ENCODE assay signal across 10 mouse cellular contexts in genomic region chr4:114843097-114843721, GRCm38 (mm10). TPM values are rescaled to one million over a fixed set of nuclear protein-coding genes. Genes with fewer than 3 reads are reported as not detected.
DNase-seq lines count a peak whose midpoint lies in the region; ATAC-seq and TF ChIP-seq lines count a peak whose summit lies in the region.
"Had no signal": no experiment of that assay in that cellular context is flagged by ENCODE, and none has a peak within 500 bp of the region (broad histone marks: within the 10 kb centered on the region; RNA-seq: fewer than 3 reads in every experiment).

No protein-coding gene starts in this region.

- DNase-seq in heart, adult 11 months, result no peak
- DNase-seq in embryo, embryonic 10 days (ENCODE audit: low spot score), result peak; percentile 59
- DNase-seq in hindbrain, postnatal 0 days (ENCODE audit: low spot score), result peak; percentile 5
- DNase-seq in midbrain, embryonic 10.5 days (ENCODE audit: low spot score), result peak; percentile 38
- no peak for DNase-seq in cerebellum, adult 18-20 months
- DNase-seq in layer of hippocampus, adult 9-10 months (ENCODE audit: low spot score), result no peak
- no peak for DNase-seq in gastrocnemius, adult 18-20 months (ENCODE audit: low spot score)

- peaks cover 2% of the 10 kb centered on the region; the same call in 1 of the 2 replicates for H3K9me3 ChIP-seq in heart, embryonic 14.5 days (ENCODE audit: control insufficient read depth, low read length)
- H3K9me3 ChIP-seq in hindbrain, postnatal 0 days (ENCODE audit: low read length), result no peaks in the 10 kb centered on the region
- peaks cover 8% of the 10 kb centered on the region; the same call in 1 of the 2 replicates for H3K9me3 ChIP-seq in midbrain, embryonic 10.5 days (replicated peaks)

- no peak for ATAC-seq in heart, embryonic 14.5 days (ENCODE audit: insufficient number of reproducible peaks, insufficient read depth, low FRiP score, low read depth)
- peak; percentile 78 for ATAC-seq in hindbrain, postnatal 0 days

- H3K4me2 ChIP-seq in heart, embryonic 14.5 days (ENCODE audit: low read length), result peak overlapping the region; percentile 68
- peak overlapping the region; percentile 77 for H3K4me2 ChIP-seq in hindbrain, postnatal 0 days (ENCODE audit: low read depth, low read length)

- peaks cover 72% of the 10 kb centered on the region for H3K27me3 ChIP-seq in heart, embryonic 14.5 days (ENCODE audit: control insufficient read depth, insufficient read depth, low read length)
- peaks cover 20% of the 10 kb centered on the region for H3K27me3 ChIP-seq in hindbrain, postnatal 0 days (ENCODE audit: insufficient read depth, low read length)
- peaks cover 84% of the 10 kb centered on the region for H3K27me3 ChIP-seq in midbrain, embryonic 10.5 days (ENCODE audit: low read depth, poor library complexity, severe bottlenecking)

- 2% methylated on average over 45 of the region's 51 CpGs for WGBS in heart, embryonic 14.5 days
- WGBS in hindbrain, postnatal 0 days, result 2% methylated on average over 49 of the region's 51 CpGs
- 1% methylated on average over 51 of the region's 51 CpGs for WGBS in midbrain, embryonic 10.5 days

- H3K27ac ChIP-seq in heart, embryonic 14.5 days (replicated peaks in 1 of 2; ENCODE audit: control insufficient read depth in 1 of 2, insufficient read depth in 1 of 2, low read depth in 2 of 2, low read length in 2 of 2), result no peak overlapping the region
- no peak overlapping the region for H3K27ac ChIP-seq in hindbrain, postnatal 0 days
- peak overlapping the region; percentile 59; the same call in 1 of the 2 replicates for H3K27ac ChIP-seq in midbrain, embryonic 10.5 days (replicated peaks)

- H3K36me3 ChIP-seq in heart, embryonic 14.5 days (ENCODE audit: control insufficient read depth, insufficient read depth, low read length), result no peaks in the 10 kb centered on the region
- H3K36me3 ChIP-seq in hindbrain, postnatal 0 days (ENCODE audit: insufficient read depth, low read length), result no peaks in the 10 kb centered on the region
- H3K36me3 ChIP-seq in midbrain, embryonic 10.5 days, result no peaks in the 10 kb centered on the region

- H3K4me3 ChIP-seq in heart, embryonic 14.5 days (ENCODE audit: control insufficient read depth in 1 of 2, insufficient read depth in 1 of 2, low read depth in 1 of 2, low read length in 2 of 2), result peak overlapping the region; percentile 33 to 37
- peak overlapping the region; percentile 46 for H3K4me3 ChIP-seq in hindbrain, postnatal 0 days (ENCODE audit: low read length)
- peak overlapping the region; percentile 62 for H3K4me3 ChIP-seq in midbrain, embryonic 10.5 days
- H3K4me3 ChIP-seq: erythroblast, embryonic 14.5 days had no signal

- 0 out of 4 replicates have a peak, but pooled peaks cover 0 to 6% of the 10 kb centered on the region in 2 experiments for H3K4me1 ChIP-seq in heart, embryonic 14.5 days (ENCODE audit: control insufficient read depth in 2 of 2, insufficient read depth in 2 of 2, low read length in 2 of 2)
- peaks cover 3% of the 10 kb centered on the region; the same call in 1 of the 2 replicates for H3K4me1 ChIP-seq in hindbrain, postnatal 0 days (ENCODE audit: insufficient read depth, low read length)
- peaks cover 15% of the 10 kb centered on the region for H3K4me1 ChIP-seq in midbrain, embryonic 10.5 days

- TF ChIP-seq CTCF in hindbrain, postnatal 0 days (IDR thresholded peaks at IDR 0.05; ENCODE audit: low read depth), result no peak

- H3K9ac ChIP-seq in heart, embryonic 14.5 days (ENCODE audit: low read length), result 0 out of 2 replicates have a peak overlapping the region, but pooled peaks have one; percentile 10
- H3K9ac ChIP-seq in hindbrain, postnatal 0 days (replicated peaks; ENCODE audit: low read length), result peak overlapping the region; percentile 54

RNA-seq across cellular contexts. Expression of gene Gm12830, which starts 21.7 kb away (rescaled TPM):
- polyA plus RNA-seq in heart, embryonic 14.5 days (2014; fragmentation: Nextera tagmentation; extraction: Ambion mirVana), result not detected in 2 replicates
- total RNA-seq in hindbrain, postnatal 0 days (2014; rRNA removed), result not detected in 2 replicates
- not detected in 2 replicates for polyA plus RNA-seq in hindbrain, postnatal 0 days (2015; fragmentation: Nextera tagmentation; extraction: Ambion mirVana)
- not detected in 2 replicates for polyA plus RNA-seq in midbrain, embryonic 10.5 days (2016; fragmentation: Nextera tagmentation; extraction: Ambion mirVana)
- total RNA-seq in gastrocnemius, adult 18-20 months (2021), result not detected
- total RNA-seq: CH12.LX had no signal
- polyA plus RNA-seq: erythroblast, embryonic 14.5 days had no signal

Comparison
In these comparisons a context has a peak if more than half of its experiments do, and no peak if none do; other contexts are left out.
1. DNase-seq: peak in embryo, embryonic 10 days (single experiment), hindbrain, postnatal 0 days (single experiment) and midbrain, embryonic 10.5 days (single experiment); none in heart, adult 11 months (single experiment), cerebellum, adult 18-20 months (0 of 2), layer of hippocampus, adult 9-10 months (single experiment) and gastrocnemius, adult 18-20 months (single experiment).
2. Peak in every context shown above with its lines, with median percentiles within 50 percentile points of each other: H3K4me3 ChIP-seq.